Mouse (Mus musculus): ENCODE data around the gene Ccdc130.
"Not testable (repeated sequence)": the region's sequence is repeated elsewhere in the genome, so short reads cannot be mapped to it uniquely, and the experiment has no call there.

Gene Ccdc130

DNA sequence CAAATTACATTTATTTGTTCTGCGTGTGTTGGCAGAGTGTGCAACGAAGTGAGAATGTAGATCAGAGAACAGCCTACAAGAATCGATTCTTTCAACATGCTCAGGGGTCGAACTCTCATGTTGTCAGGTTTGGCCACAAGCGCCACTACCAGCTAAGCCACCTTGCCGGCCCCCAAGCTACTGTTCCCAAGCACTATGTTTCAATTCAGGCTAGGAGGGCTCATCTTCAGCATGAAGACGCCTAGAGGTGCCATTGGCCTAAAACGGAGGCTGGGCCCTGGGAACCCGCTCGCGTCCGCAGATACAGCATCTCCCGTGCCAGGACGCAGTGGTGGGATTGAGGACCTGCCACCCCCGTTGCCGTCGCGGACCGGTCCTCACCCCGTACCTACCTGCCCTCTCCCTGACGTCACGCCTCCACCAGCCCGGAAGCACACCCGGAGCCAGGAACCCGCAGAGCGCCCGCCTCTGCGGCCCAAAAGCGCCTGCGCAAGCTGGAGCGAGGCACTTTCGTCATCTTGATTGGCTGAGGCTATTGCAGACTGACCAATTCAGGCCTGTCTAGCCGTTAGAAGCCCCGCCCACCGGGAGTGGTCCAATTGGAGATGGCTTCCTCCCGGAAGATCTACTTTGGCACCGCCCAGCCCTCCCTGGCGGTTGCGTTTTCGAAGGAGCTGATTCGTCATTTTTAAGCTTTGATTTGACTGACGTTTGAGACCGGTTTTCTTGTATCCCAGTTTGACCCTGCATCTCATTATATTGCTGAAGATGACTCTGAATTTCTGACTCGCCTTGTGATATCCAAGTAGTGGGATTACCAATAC lies at the start of gene Ccdc130:
TSS of gene Ccdc130 (minus strand) at position 431 of the 824 bp plus-strand sequence.
- DNase-seq (ENCODE audit: low spot score in 2 of 2), result peak; percentile 98 to 100

DNA sequence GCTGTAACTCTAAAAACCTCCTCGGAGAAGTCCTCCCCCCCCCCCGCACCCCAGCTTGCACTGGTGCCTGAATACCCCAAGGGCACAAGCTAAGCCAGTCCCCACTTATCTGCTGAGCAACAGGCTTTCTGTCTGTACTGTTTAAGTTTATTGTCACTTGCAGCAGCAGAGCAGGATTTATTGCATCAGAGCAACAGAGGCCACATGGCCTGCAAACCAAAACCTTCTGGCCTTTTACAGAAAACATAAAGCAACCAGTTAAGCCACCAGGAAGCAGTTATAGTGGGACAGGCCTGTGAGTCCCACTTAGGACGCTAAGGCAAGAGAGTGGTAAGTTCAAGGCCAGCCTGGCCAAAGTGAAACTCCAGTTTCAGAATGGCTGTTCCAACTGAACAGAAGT lies 38.2 kb upstream of the Ccdc130 start:
- no peak for DNase-seq (ENCODE audit: low spot score in 2 of 2)

DNA sequence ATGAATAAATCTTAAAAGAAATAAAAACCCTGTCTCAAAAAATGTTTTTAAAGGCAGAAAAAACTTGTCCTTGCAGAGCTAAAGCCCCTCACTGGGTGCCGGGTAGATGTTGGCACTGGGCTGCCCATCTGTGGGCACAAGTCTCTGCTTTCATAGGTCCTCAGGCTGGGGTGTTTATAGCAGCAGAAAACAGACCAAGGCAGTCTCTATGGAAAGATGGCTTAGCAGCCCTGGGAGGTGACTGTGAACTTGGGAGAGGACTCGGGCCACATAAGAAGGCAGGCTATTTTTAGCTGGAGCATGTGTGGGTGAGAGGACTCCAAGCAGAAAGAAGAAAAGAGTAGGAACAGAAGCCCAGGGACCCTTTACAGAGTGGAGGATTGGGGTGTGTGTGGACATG lies 33.8 kb upstream of the Ccdc130 start:
- DNase-seq (ENCODE audit: low spot score in 2 of 2), result no peak

DNA sequence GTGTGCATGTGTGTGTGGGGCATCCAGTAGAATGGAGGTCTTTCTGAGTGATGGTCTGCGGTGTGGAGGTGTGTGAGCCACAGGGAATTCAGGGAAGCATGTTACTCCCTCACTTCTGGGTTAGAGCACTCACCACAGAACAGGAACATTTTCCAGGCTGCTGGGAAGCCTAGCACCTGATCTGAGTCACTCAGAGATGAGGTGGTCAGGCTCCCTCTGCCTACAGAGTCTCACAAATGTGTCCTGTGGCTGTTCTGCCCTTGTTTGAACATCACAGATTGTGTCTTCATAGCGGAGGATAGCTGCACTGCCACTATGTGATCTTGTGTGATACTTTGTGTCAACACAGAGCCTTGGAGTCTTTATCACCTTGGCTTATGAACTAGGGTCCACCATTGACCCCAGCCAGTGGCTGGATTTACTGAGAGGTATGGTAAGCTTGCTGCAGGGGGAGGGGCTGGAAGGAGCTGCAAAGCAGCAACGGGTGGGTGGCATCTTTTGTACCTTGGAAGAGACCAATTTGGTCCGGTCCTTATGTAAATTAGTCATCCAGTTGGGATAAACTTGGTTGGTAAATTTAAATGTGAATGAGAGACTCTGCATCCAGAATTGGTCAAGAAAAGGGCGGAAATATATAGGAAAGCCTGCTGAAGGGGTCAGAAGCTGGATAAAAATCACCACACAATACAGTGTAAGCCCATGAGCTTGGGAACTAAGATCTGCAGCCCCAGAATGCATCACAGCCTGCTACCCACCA lies 27.0 kb upstream of the Ccdc130 start:
- no peak for DNase-seq (ENCODE audit: low spot score in 2 of 2)

DNA sequence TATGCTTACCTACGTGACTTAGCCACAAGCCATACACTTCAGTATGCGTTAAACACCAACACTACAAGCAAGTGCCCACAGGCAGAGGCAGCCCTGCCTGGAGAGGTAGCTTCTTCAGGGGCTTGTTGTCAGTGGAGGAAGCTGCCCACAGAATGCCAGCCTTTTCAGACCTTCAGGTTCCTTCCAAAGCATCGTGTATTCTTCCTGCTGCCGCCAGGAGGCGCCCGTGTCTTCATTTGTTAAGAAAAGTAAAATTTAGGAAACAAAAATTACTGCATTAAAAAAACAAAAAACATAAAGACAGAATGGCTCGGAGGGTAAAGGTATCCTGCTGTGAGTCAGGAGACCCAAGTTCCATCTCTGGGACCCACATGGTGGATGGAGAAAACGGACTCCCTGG lies 21.5 kb upstream of the Ccdc130 start:
- DNase-seq (ENCODE audit: low spot score in 2 of 2), result peak in 1 of 2 experiments; percentile 44

DNA sequence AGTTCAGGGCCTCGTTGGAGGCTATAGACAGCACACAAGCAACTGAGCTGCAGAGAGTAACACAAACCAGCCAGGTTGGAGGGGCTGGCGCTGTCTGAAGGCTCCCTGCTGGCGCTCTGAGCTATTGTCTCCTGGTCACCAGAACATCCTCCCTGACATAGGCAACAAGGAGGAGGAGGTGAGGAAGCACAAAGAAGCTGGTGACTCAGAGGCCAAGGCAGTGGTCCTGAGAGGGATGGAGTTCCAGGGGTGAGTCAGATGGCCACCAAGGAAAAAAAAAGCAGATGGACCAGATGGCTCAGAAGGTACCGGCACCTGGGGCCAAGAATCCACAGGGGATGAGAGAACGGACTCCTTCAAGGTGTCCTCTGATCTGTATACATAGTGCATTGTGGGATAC lies 20.9 kb upstream of the Ccdc130 start:
- DNase-seq (ENCODE audit: low spot score in 2 of 2), result no peak

DNA sequence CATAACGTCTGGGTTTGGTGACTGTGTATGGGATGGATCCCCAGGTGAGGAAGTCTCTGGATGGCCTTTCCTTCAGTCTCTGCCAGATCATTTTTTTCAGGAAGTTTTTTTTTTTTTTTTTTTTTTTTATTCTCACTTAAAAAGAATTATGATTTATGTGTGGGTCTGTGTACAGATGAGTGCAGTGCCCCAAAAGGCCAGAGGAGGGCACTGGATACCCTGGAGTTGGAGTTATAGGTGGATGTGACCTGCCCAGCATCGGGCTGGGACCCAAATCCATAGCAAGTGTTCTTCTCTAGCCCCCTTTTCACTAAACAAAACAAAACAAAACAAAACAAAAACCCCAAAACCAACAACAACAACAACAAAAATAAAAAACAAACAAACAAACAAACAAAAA lies 18.7 kb upstream of the Ccdc130 start:
- no peak for DNase-seq (ENCODE audit: low spot score in 2 of 2)

DNA sequence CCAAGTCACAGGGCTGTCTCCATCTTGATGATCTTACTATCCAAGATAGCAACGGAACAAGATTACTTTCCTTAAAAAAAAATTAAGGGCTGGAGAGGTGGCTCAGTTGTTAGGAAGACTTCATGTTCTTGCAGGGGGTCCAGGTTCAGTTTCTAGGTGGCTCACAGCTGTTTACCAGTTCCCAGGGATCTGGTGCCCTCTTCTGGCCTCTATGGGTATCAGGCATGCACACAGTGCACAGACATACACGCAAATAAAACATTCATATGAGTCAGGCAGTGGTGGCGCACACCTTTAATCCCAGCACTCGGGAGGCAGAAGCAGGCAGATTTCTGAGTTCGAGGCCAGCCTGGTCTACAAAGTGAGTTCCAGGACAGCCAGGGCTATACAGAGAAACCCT lies 15.5 kb upstream of the Ccdc130 start:
- not testable (repeated sequence) for DNase-seq (ENCODE audit: low spot score in 2 of 2)

DNA sequence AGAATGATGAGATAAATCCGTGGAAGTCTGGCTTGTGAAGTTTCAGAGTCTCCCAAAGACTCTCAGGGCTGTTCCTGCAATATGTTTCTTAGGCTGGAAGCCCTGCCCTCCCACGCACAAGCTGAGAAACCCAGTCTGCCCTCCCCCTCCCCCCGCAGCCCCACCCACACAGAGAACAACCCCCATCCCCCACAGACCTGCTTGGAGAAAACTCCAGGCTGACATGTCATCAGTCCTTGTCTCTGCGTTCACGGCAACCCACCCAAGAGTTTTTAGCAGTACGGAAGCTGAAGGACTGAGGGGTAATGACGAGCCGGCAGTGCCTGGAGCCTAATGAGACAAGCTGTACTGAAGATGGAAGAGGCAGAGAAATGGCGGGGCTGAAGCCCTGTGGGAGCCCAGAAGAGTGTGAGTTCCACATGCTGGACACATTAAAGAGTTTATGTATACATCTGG lies 14.5 kb upstream of the Ccdc130 start:
- no peak for DNase-seq (ENCODE audit: low spot score in 2 of 2)

DNA sequence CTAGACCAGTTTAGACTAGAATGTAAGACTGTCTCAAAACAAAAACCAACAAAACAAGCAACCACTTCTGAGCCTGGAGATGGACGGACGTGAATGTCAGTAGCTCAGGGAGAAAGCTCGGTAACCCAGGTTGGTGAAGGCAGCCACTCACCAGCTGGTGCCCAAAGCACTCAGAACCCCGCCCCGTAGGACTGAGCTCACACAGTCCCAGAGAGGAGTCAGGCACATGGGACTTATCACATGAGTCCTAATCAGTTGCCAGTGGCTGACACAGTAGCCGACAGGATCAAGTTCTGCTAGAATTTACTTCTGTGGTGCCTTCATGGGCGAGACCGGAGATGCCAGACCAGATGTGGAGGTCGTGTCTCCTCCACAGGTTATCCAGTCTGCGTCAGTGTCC lies 10.6 kb upstream of the Ccdc130 start:
- no peak for DNase-seq (ENCODE audit: low spot score in 2 of 2)

DNA sequence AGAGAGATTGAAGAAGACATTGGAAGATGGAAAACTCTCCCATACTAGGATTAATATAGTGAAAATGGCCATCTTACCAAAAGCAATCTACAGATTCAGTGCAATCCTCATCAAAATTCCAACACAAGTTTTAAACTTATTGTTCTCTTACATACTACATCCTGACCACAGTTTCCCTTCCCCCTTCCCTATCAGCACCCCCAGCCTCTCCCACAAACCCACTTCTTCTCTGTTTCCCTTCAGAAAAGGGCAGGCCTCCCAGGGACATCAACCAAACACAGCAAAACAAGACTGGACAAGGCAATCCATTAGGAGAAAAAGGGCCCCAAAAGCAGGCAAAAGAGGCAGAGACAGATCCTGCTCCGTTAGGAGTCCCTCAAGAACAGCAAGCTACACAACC lies 6.3 kb upstream of the Ccdc130 start:
- no peak for DNase-seq (ENCODE audit: low spot score in 2 of 2)

DNA sequence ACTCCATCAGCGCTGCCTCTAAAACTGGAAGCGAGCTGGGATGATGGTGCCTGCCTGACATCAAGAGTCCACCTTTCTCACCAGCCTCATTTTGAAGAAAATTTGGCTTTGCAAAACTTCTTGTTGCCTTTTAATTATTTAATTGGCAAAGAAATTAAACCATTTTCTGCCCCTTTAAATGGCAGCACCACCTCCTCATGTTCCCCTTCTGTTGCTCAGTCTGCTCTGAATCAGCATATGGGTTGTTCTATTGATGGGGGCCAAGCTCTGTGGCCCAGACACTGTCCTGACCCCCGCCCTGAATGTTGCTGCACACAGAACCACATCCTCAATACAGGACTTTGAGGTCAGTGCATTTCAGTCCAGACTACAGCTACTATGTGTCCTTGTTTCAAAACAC lies 3.8 kb upstream of the Ccdc130 start:
- DNase-seq (ENCODE audit: low spot score in 2 of 2), result no peak

DNA sequence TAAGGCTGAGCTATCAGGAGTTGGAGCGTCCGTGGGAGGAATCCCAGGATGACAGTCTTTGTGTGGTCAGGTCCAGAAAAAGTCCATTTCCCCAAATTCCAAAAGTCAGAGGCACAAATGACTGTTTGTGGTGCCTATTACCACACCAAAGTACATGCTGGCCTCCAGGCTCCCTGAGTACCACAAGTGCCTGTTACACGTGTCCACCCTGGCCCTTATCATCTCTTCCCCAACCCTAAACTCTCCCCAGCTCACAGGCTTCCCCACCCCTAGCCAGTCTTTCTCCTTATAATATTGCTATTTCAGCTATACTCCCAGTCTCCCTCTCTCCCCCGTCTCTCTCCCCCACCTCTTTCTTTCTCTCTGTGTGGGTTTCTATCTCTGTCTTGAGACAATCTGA lies 2.1 kb upstream of the Ccdc130 start:
- DNase-seq (ENCODE audit: low spot score in 2 of 2), result no peak

DNA sequence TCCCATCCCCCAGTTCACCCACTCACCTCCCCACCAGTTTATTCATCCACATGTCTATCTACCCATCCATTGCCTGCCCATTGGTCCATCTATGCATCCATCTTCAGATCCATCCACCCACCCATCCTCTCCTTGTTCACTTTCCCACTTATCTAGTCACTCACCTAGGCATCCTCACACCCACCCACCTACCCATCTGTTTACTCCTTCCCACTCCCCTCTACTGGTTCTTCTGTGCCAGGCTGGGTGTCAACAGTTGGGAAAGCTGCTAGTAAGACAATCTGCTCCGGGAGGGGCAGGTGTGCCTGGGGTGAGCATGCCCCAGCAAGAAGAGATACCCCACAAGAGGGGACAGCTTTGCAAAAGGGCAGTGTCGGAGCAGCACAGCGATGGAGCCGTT lies 9.1 kb downstream of the Ccdc130 start:
- no peak for DNase-seq (ENCODE audit: low spot score in 2 of 2)

DNA sequence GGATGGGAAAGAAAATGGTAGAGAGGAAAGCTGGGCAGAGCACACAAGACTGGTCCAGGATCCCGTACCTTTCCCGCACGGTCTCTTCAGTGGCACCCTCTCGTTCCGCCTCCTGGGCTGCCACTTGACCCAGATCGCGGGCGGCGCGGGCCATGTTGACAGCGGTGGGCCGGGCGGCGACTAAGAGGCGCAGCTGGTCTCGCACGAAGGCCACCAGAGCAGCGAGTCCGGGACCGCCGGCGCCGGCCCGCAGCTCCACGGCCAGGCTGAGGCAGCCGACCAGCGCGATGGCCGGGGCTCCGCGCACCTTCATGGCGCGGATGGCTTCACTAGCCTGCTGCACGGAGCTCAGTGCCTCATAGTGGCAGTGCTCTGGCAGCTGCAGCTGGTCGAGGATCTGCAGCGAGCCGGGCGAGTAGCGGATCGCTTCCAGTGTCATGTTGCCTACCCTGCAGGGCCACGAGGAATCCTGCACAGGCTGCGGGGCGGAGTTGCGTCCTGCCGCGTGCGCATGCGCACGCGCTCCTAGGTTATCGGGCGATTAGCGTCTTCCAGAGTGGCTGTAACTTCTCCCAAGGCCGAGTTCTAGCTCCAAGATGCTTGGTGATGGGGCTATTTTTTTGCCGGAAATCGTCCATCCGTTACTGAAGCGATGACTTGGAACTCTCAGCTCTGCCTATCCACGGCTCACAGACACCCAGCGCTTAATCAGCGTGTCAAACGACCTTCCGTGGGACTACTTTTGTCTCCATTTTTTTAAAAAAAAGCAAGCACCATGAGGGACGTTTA lies 13.2 kb downstream of the Ccdc130 start, which contains the start of gene Mri1:
TSS of gene Mri1 (minus strand) at position 505 of the 789 bp plus-strand sequence.
- peak; percentile 54 to 69 for DNase-seq (ENCODE audit: low spot score in 2 of 2)

DNA sequence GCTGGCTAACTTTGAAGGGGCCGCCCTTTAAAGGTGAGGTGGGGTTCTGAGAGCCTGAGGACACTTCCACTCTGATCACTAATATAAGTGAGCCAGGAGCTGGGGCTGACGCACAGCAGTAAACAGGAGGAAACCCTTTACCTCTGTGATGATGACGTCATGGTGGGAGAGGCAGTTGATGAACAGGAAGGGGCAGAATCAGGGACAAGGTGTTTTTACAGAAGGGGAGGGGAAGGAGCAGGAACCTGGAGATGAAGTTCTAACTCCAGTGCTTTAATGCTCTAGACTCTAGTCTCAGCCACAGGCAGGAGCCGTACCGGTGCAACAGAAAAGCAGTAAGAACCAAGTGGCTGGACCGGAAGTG lies 13.7 kb downstream of the Ccdc130 start:
- DNase-seq (ENCODE audit: low spot score in 2 of 2), result no peak

DNA sequence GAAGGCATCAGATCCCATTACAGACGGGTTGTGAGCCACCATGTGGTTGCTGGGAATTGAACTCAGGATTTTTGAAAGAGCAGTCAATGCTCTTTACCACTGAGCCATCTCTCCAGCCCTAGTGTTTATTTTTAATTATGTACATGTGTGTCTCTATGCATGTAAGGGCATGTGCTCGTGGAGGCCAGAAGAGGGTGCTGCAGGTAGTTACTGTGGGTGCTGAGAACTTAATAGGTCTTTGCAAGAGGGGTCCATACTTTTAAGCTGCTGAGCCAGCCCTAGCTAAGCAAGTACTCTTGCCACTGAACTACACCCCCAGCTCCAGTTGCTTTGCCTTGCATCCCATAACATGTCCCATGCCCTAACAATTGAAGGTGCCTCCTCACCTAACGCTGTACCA lies 14.3 kb downstream of the Ccdc130 start:
- DNase-seq (ENCODE audit: low spot score in 2 of 2), result no peak

DNA sequence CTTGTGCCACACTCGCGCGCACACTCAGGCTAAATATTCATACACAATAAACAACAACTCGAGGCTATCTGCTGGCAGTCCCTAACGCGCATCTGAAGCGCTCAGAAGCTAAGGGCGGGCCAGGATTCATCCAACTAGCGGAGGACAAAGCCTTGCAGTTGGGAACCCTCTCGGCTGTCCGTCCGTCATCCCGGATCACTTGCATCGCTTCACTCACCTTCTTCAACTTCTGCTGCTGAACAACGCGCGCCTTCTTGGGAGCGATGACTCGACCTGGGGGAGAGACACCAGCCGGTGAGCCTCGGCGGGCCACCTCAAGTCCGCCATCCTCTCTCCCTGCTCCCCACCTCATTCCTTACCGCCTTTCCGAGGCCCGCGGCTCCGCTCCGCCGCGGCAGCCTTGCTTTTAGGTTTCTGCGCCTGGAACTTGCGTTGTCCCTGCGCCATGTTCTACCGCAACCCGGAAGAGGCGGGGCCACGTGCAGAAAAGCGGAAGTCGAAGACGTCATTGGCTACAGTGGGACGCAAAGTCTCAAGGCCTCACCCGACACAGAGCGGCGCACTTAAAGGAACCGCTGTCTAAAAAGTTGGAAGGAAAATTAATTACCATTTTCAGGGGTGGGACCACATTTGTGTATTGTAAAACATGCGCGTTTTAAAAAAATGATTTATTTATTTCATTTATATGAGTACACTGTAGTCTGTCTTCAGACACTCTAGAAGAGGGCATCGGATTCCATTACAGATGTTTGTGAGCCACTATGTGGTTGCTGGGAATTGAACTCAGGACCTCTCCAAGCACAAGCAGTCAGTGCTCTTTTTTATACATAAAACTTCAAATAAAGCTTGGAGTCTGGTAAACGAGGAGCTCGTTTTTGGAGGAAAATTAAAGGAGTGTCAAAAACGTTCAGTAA lies 20.7 kb downstream of the Ccdc130 start, which contains the start of gene D8Ertd738e:
TSS of gene D8Ertd738e (minus strand) at position 463 of the 914 bp plus-strand sequence.
- DNase-seq (ENCODE audit: low spot score in 2 of 2), result peak; percentile 63 to 74

DNA sequence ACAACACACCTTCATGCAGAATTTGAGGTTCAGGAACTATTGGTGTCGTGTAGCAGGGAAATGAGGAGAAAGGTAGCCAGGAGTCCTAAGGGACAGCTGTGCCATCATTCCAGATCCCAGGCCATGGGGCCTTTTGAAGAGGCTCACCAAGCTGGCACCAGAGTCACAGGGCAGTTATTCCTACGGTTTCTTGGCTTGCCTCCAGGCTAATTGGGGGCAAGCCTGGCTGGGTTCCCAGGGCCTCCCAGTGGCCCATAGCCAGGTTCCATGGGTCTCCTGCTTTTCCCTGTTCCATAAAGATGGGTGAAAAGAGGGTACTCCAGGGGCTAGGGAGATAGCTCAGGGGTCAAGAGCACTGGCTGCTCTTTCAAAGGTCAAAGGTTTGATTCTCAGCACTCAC lies 28.4 kb downstream of the Ccdc130 start:
- no peak for DNase-seq (ENCODE audit: low spot score in 2 of 2)

DNA sequence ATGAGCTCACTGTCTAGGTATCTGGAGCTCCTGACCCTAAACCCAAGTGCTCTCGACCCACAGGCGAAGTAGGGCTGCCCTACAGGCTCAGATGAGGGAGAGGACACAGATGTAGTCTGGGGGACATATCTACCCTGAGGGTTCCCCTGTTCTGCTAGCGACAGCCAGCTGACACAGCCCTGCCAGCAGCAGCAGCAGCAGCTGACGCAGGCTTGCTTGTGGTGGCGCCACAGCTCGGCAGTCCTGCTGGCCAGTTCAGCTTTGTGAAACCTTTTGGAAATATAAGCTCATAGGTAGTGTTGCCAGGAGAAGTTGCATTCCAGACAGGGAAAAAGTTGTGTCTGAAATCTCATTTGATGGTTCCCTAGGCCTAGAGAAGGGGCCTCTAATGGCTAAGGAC lies 29.0 kb downstream of the Ccdc130 start:
- no peak for DNase-seq (ENCODE audit: low spot score in 2 of 2)
